Mouse (Mus musculus): Measurements from ENCODE around the gene Gpr162. TPM values are rescaled to one million over a fixed set of nuclear protein-coding genes. Genes with fewer than 3 reads are reported as not detected.
A peak's percentile ranks its signal among the peaks of the same experiment; 100 is the strongest.
"Not testable (repeated sequence)": the region's sequence is repeated elsewhere in the genome, so short reads cannot be mapped to it uniquely, and the experiment has no call there.

The Gpr162 gene
- polyA plus RNA-seq, 1 experiment from 2014 or later, result 40.0 TPM

GRCm38 (mm10) chr6:124811701-124812560, 51.9 kb downstream of the Gpr162 start:
- Histone ChIP-seq H3K9me3 (replicated peaks; ENCODE audit: control insufficient read depth, low read length, poor library complexity, severe bottlenecking) (no peaks in the 10 kb centered on the region), H3K4me2 (ENCODE audit: low read length) (peak overlapping the region; percentile 69), H3K4me1 (ENCODE audit: control insufficient read depth, insufficient read depth, low read length) (peaks cover 39% of the 10 kb centered on the region), H3K27ac (ENCODE audit: low read length) (no peak overlapping the region), H3K4me3 (ENCODE audit: low read depth, low read length) (peak overlapping the region; percentile 55; the same call in 1 of the 2 replicates), H3K9ac (ENCODE audit: low read depth, low read length) (peak overlapping the region; percentile 75; the same call in 1 of the 2 replicates), H3K36me3 (ENCODE audit: control insufficient read depth, insufficient read depth, low read length) (peaks cover 10% of the 10 kb centered on the region; the same call in 1 of the 2 replicates), H3K27me3 (ENCODE audit: control insufficient read depth, insufficient read depth, low read depth, low read length) (no peaks in the 10 kb centered on the region)
- ATAC-seq, result no peak
- 87% methylated on average over 24 of the region's 24 CpGs for WGBS

GRCm38 (mm10) chr6:124811403-124811665, 52.4 kb downstream of the Gpr162 start:
- H3K27me3 ChIP-seq (ENCODE audit: control insufficient read depth, insufficient read depth, low read depth, low read length), result no peaks in the 10 kb centered on the region
- peaks cover 7% of the 10 kb centered on the region; the same call in 1 of the 2 replicates for H3K36me3 ChIP-seq (ENCODE audit: control insufficient read depth, insufficient read depth, low read length)
- 82% methylated on average over 4 of the region's 4 CpGs for WGBS
- no peak overlapping the region for H3K27ac ChIP-seq (ENCODE audit: low read length)
- ATAC-seq, result no peak
- H3K9ac ChIP-seq (ENCODE audit: low read depth, low read length), result no peak overlapping the region
- no peak overlapping the region for H3K4me3 ChIP-seq (ENCODE audit: low read depth, low read length)
- H3K4me1 ChIP-seq (ENCODE audit: control insufficient read depth, insufficient read depth, low read length), result peaks cover 42% of the 10 kb centered on the region
- no peaks in the 10 kb centered on the region for H3K9me3 ChIP-seq (replicated peaks; ENCODE audit: control insufficient read depth, low read length, poor library complexity, severe bottlenecking)
- no peak overlapping the region for H3K4me2 ChIP-seq (ENCODE audit: low read length)

- not testable (repeated sequence) for H3K4me2 ChIP-seq (ENCODE audit: low read length); H3K4me3 ChIP-seq (ENCODE audit: low read depth, low read length); H3K27me3 ChIP-seq (ENCODE audit: control insufficient read depth, insufficient read depth, low read depth, low read length); H3K36me3 ChIP-seq (ENCODE audit: control insufficient read depth, insufficient read depth, low read length); H3K9me3 ChIP-seq (replicated peaks; ENCODE audit: control insufficient read depth, low read length, poor library complexity, severe bottlenecking); H3K27ac ChIP-seq (ENCODE audit: low read length); ATAC-seq; H3K9ac ChIP-seq (ENCODE audit: low read depth, low read length)
- 85% methylated on average over 11 of the region's 11 CpGs for WGBS
- H3K4me1 ChIP-seq (ENCODE audit: control insufficient read depth, insufficient read depth, low read length), result peaks cover 47% of the 10 kb centered on the region
These were observed 53.0 kb downstream of the Gpr162 start for GRCm38 (mm10) chr6:124810566-124811402.

- Histone ChIP-seq H3K27me3 (ENCODE audit: control insufficient read depth, insufficient read depth, low read depth, low read length) (no peaks in the 10 kb centered on the region), H3K9me3 (replicated peaks; ENCODE audit: control insufficient read depth, low read length, poor library complexity, severe bottlenecking) (no peaks in the 10 kb centered on the region), H3K36me3 (ENCODE audit: control insufficient read depth, insufficient read depth, low read length) (peaks cover 6% of the 10 kb centered on the region; the same call in 1 of the 2 replicates), H3K27ac (ENCODE audit: low read length) (peak overlapping the region; percentile 79), H3K4me3 (ENCODE audit: low read depth, low read length) (peak overlapping the region; percentile 54), H3K9ac (ENCODE audit: low read depth, low read length) (peak overlapping the region; percentile 68), H3K4me1 (ENCODE audit: control insufficient read depth, insufficient read depth, low read length) (peaks cover 48% of the 10 kb centered on the region), H3K4me2 (ENCODE audit: low read length) (peak overlapping the region; percentile 88)
- ATAC-seq, result no peak
- 44% methylated on average over 14 of the region's 14 CpGs for WGBS
These were observed 53.8 kb downstream of the Gpr162 start for GRCm38 (mm10) chr6:124809775-124810538.

- WGBS, result under 1% methylated on average over 35 of the region's 35 CpGs
- H3K27ac ChIP-seq (ENCODE audit: low read length), result peak overlapping the region; percentile 79
- peaks cover 42% of the 10 kb centered on the region for H3K4me1 ChIP-seq (ENCODE audit: control insufficient read depth, insufficient read depth, low read length)
- no peak for ATAC-seq
- H3K36me3 ChIP-seq (ENCODE audit: control insufficient read depth, insufficient read depth, low read length), result peaks cover 6% of the 10 kb centered on the region; the same call in 1 of the 2 replicates
- no peaks in the 10 kb centered on the region for H3K27me3 ChIP-seq (ENCODE audit: control insufficient read depth, insufficient read depth, low read depth, low read length)
- peak overlapping the region; percentile 54 for H3K4me3 ChIP-seq (ENCODE audit: low read depth, low read length)
- peak overlapping the region; percentile 68 for H3K9ac ChIP-seq (ENCODE audit: low read depth, low read length)
- H3K9me3 ChIP-seq (replicated peaks; ENCODE audit: control insufficient read depth, low read length, poor library complexity, severe bottlenecking), result no peaks in the 10 kb centered on the region
- H3K4me2 ChIP-seq (ENCODE audit: low read length), result peak overlapping the region; percentile 88
These were observed 54.6 kb downstream of the Gpr162 start for GRCm38 (mm10) chr6:124809052-124809774.

Other genes with a start within 250 kb of the Gpr162 start
- 0.21 and 0.26 TPM in 2 replicates for gene C1s2, start 227.9 kb downstream of the Gpr162 start, polyA plus RNA-seq (2015; fragmentation: Nextera tagmentation; extraction: Ambion mirVana)
- gene Lpcat3, start 201.0 kb downstream of the Gpr162 start, polyA plus RNA-seq (2015; fragmentation: Nextera tagmentation; extraction: Ambion mirVana), result 40.5 and 43.8 TPM in 2 replicates
- gene Emg1, start 151.8 kb downstream of the Gpr162 start, polyA plus RNA-seq (2015; fragmentation: Nextera tagmentation; extraction: Ambion mirVana), result 95.3 and 101 TPM in 2 replicates
- gene Phb2, start 151.6 kb downstream of the Gpr162 start, polyA plus RNA-seq (2015; fragmentation: Nextera tagmentation; extraction: Ambion mirVana), result 240 and 245 TPM in 2 replicates
- gene Ptpn6, start 125.3 kb downstream of the Gpr162 start, polyA plus RNA-seq (2015; fragmentation: Nextera tagmentation; extraction: Ambion mirVana), result 2.4 and 4.0 TPM in 2 replicates
- 665 and 679 TPM in 2 replicates for gene Grcc10, start 122.6 kb downstream of the Gpr162 start, polyA plus RNA-seq (2015; fragmentation: Nextera tagmentation; extraction: Ambion mirVana)
- gene Gm45234, start 108.0 kb downstream of the Gpr162 start, polyA plus RNA-seq (2015; fragmentation: Nextera tagmentation; extraction: Ambion mirVana), result not detected in 2 replicates
- gene Atn1, start 107.5 kb downstream of the Gpr162 start, polyA plus RNA-seq (2015; fragmentation: Nextera tagmentation; extraction: Ambion mirVana), result 28.9 and 29.3 TPM in 2 replicates
- gene Eno2, start 94.3 kb downstream of the Gpr162 start, polyA plus RNA-seq (2015; fragmentation: Nextera tagmentation; extraction: Ambion mirVana), result 94.4 and 138 TPM in 2 replicates
- gene Lrrc23, start 84.3 kb downstream of the Gpr162 start, polyA plus RNA-seq (2015; fragmentation: Nextera tagmentation; extraction: Ambion mirVana), result 5.7 and 6.3 TPM in 2 replicates
- 9.6 and 10.1 TPM in 2 replicates for gene Spsb2, start 55.3 kb downstream of the Gpr162 start, polyA plus RNA-seq (2015; fragmentation: Nextera tagmentation; extraction: Ambion mirVana)
- 415 and 461 TPM in 2 replicates for gene Tpi1, start 49.7 kb downstream of the Gpr162 start, polyA plus RNA-seq (2015; fragmentation: Nextera tagmentation; extraction: Ambion mirVana)
- 220 and 223 TPM in 2 replicates for gene Usp5, start 34.5 kb downstream of the Gpr162 start, polyA plus RNA-seq (2015; fragmentation: Nextera tagmentation; extraction: Ambion mirVana)
- 18.2 and 19.5 TPM in 2 replicates for gene Cdca3, start 34.4 kb downstream of the Gpr162 start, polyA plus RNA-seq (2015; fragmentation: Nextera tagmentation; extraction: Ambion mirVana)
- gene Gnb3, start 23.7 kb downstream of the Gpr162 start, polyA plus RNA-seq (2015; fragmentation: Nextera tagmentation; extraction: Ambion mirVana), result 2.3 and 2.4 TPM in 2 replicates
- 13.4 and 15.4 TPM in 2 replicates for gene P3h3, start 6.2 kb downstream of the Gpr162 start, polyA plus RNA-seq (2015; fragmentation: Nextera tagmentation; extraction: Ambion mirVana)
- gene Cd4, start 24.2 kb upstream of the Gpr162 start, polyA plus RNA-seq (2015; fragmentation: Nextera tagmentation; extraction: Ambion mirVana), result 0.11 TPM in 1 of 2 replicates, not detected in the other
- 2.5 and 3.9 TPM in 2 replicates for gene Lag3, start 47.7 kb upstream of the Gpr162 start, polyA plus RNA-seq (2015; fragmentation: Nextera tagmentation; extraction: Ambion mirVana)
- 700 and 743 TPM in 2 replicates for gene Ptms, start 56.1 kb upstream of the Gpr162 start, polyA plus RNA-seq (2015; fragmentation: Nextera tagmentation; extraction: Ambion mirVana)
- gene Mlf2, start 67.4 kb upstream of the Gpr162 start, polyA plus RNA-seq (2015; fragmentation: Nextera tagmentation; extraction: Ambion mirVana), result 543 and 556 TPM in 2 replicates
- 87.6 and 94.0 TPM in 2 replicates for gene Cops7a, start 101.6 kb upstream of the Gpr162 start, polyA plus RNA-seq (2015; fragmentation: Nextera tagmentation; extraction: Ambion mirVana)
- gene Pianp, start 132.7 kb upstream of the Gpr162 start, polyA plus RNA-seq (2015; fragmentation: Nextera tagmentation; extraction: Ambion mirVana), result 69.1 and 87.1 TPM in 2 replicates
- 11.2 and 14.2 TPM in 2 replicates for gene Zfp384, start 145.2 kb upstream of the Gpr162 start, polyA plus RNA-seq (2015; fragmentation: Nextera tagmentation; extraction: Ambion mirVana)
- gene Ing4, start 175.8 kb upstream of the Gpr162 start, polyA plus RNA-seq (2015; fragmentation: Nextera tagmentation; extraction: Ambion mirVana), result 141 and 155 TPM in 2 replicates
- gene Acrbp, start 185.7 kb upstream of the Gpr162 start, polyA plus RNA-seq (2015; fragmentation: Nextera tagmentation; extraction: Ambion mirVana), result 18.0 and 18.3 TPM in 2 replicates
- 0.45 and 0.60 TPM in 2 replicates for gene Lpar5, start 203.9 kb upstream of the Gpr162 start, polyA plus RNA-seq (2015; fragmentation: Nextera tagmentation; extraction: Ambion mirVana)
- gene Chd4, start 232.0 kb upstream of the Gpr162 start, polyA plus RNA-seq (2015; fragmentation: Nextera tagmentation; extraction: Ambion mirVana), result 59.7 and 74.3 TPM in 2 replicates